Mouse (Mus musculus): ENCODE data around the gene Adad1. TPM values are rescaled to one million over a fixed set of nuclear protein-coding genes. Genes with fewer than 3 reads are reported as not detected.

Adad1 gene
- polyA plus RNA-seq (2015; fragmentation: Nextera tagmentation; extraction: Ambion mirVana) = 0.09 TPM in 1 of 2 replicates, not detected in the other

DNA sequence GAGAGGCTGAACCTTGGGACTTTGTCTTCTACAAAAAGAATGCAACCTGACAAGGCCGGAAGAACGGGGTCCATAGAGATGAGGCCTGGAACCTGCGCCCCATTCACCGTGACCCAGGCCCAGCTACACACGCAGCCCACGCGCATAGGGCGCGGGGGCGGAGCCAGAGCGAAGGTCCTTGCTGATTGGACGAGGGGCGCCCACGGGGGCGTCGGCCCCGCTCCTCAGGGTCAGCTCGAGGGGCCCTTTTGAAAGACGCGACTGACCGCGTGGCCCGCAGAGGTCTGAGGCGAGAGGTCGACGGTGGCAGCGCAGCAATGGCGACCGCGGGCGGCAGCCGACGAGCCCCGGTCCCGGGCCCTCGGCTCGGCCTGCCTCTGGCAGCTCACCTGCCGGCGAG lies at the start of gene Adad1:
Gene Adad1 (plus strand): TSS at position 122 of the 400 bp plus-strand sequence.
- Histone ChIP-seq H3K36me3 (ENCODE audit: control insufficient read depth, insufficient read depth) (no peaks in the 10 kb centered on the region), H3K27me3 (replicated peaks; ENCODE audit: control insufficient read depth, insufficient read depth, low read length) (no peaks in the 10 kb centered on the region), H3K9me3 (ENCODE audit: control insufficient read depth) (no peaks in the 10 kb centered on the region), H3K9ac (ENCODE audit: low read depth, low read length) (no peak within 1 kb of the TSS), H3K4me3 (ENCODE audit: low read depth, low read length) (peak within 1 kb of the TSS; percentile 21; the same call in 1 of the 2 replicates), H3K4me1 (replicated peaks; ENCODE audit: control insufficient read depth, insufficient read depth, low read length) (no peaks in the 10 kb centered on the region), H3K27ac (ENCODE audit: low read depth, low read length) (no peak within 1 kb of the TSS), H3K4me2 (replicated peaks; ENCODE audit: low read depth) (peak within 1 kb of the TSS; percentile 47)
- 0 out of 2 replicates have a peak, but pooled peaks have one; percentile 16 for ATAC-seq
- WGBS = 64% methylated on average over 39 of the region's 39 CpGs
- no peak for TF ChIP-seq CTCF (IDR thresholded peaks at IDR 0.05; ENCODE audit: low read depth)

DNA sequence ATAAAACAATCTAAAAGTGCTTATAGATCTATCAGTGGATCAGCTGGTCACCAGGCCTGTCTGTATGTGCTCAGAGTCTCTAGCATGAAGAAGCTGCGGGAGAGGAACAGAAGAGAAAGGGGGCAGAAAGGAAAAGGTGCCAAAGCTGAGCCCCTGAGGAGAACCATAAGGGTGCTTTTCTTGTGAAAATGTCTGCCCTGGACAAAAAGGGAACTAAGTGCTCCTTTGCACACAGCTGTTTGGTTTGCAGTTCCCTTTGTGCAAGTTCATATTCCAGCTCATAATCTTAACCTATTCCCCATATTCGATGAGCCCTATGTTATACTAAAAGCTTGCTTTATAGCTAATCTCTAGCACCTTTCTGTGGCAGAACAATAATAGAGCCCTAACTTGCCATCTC lies 25.3 kb upstream of the Adad1 start:
- H3K9me3 ChIP-seq (ENCODE audit: control insufficient read depth) = no peaks in the 10 kb centered on the region
- H3K4me3 ChIP-seq (ENCODE audit: low read depth, low read length) = no peak overlapping the region
- no peak for ATAC-seq
- peaks cover 49% of the 10 kb centered on the region for H3K36me3 ChIP-seq (ENCODE audit: control insufficient read depth, insufficient read depth)
- no peak for TF ChIP-seq CTCF (IDR thresholded peaks at IDR 0.05; ENCODE audit: low read depth)
- H3K4me2 ChIP-seq (replicated peaks; ENCODE audit: low read depth) = no peak overlapping the region
- H3K27ac ChIP-seq (ENCODE audit: low read depth, low read length) = no peak overlapping the region
- WGBS = 86% methylated on average over 2 of the region's 2 CpGs
- no peaks in the 10 kb centered on the region for H3K4me1 ChIP-seq (replicated peaks; ENCODE audit: control insufficient read depth, insufficient read depth, low read length)
- no peaks in the 10 kb centered on the region for H3K27me3 ChIP-seq (replicated peaks; ENCODE audit: control insufficient read depth, insufficient read depth, low read length)
- H3K9ac ChIP-seq (ENCODE audit: low read depth, low read length) = no peak overlapping the region

DNA sequence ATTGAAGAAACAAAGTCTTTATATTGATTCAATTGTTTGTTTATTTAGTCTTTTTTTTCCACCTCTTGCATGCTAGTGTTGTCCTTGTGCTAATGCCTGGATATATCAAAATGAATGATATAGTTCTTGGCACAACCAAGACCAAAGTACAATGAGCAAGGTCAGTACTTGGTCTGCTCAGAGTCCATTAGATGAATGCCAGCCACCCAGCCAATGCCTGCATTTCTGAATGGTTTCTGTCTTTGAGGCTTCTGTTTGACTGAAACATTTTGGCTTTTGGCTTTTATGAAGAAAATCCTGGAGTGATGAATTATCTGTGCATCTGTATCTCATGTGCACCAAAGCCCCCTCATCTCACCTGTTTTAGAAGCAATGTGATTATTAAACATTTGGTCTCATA lies 23.5 kb upstream of the Adad1 start:
- Histone ChIP-seq H3K9me3 (ENCODE audit: control insufficient read depth) (no peaks in the 10 kb centered on the region), H3K9ac (ENCODE audit: low read depth, low read length) (no peak overlapping the region), H3K4me1 (replicated peaks; ENCODE audit: control insufficient read depth, insufficient read depth, low read length) (no peaks in the 10 kb centered on the region), H3K27me3 (replicated peaks; ENCODE audit: control insufficient read depth, insufficient read depth, low read length) (no peaks in the 10 kb centered on the region), H3K27ac (ENCODE audit: low read depth, low read length) (no peak overlapping the region), H3K36me3 (ENCODE audit: control insufficient read depth, insufficient read depth) (peaks cover 62% of the 10 kb centered on the region), H3K4me3 (ENCODE audit: low read depth, low read length) (no peak overlapping the region), H3K4me2 (replicated peaks; ENCODE audit: low read depth) (no peak overlapping the region)
- no peak for ATAC-seq
- no peak for TF ChIP-seq CTCF (IDR thresholded peaks at IDR 0.05; ENCODE audit: low read depth)

DNA sequence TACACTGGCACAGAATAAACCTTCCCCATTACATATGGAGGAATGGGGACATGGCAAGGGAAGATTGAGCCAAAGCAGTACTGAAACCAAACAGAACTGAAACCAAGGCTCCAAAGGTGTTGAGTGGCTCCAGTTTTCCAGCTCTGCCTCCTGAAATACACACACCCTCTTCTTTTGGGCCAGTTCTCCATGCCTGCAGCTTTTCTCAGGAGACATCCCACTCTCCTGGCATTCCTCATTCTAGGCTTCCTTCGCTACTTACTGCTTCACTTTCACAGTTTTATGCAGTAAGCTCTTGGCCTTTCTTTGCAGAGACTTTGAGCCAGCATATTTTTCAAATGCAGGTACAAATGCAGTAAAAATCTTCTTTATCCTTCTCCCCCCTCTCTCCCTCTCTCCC lies 11.8 kb upstream of the Adad1 start:
- 96% methylated on average over 1 of the region's 1 CpGs for WGBS
- no peak for ATAC-seq
- peaks cover 21% of the 10 kb centered on the region for H3K36me3 ChIP-seq (ENCODE audit: control insufficient read depth, insufficient read depth)
- H3K4me3 ChIP-seq (ENCODE audit: low read depth, low read length) = no peak overlapping the region
- H3K4me2 ChIP-seq (replicated peaks; ENCODE audit: low read depth) = no peak overlapping the region
- no peak overlapping the region for H3K9ac ChIP-seq (ENCODE audit: low read depth, low read length)
- H3K9me3 ChIP-seq (ENCODE audit: control insufficient read depth) = no peaks in the 10 kb centered on the region
- TF ChIP-seq CTCF (IDR thresholded peaks at IDR 0.05; ENCODE audit: low read depth) = no peak
- no peak overlapping the region for H3K27ac ChIP-seq (ENCODE audit: low read depth, low read length)
- H3K4me1 ChIP-seq (replicated peaks; ENCODE audit: control insufficient read depth, insufficient read depth, low read length) = no peaks in the 10 kb centered on the region
- no peaks in the 10 kb centered on the region for H3K27me3 ChIP-seq (replicated peaks; ENCODE audit: control insufficient read depth, insufficient read depth, low read length)

DNA sequence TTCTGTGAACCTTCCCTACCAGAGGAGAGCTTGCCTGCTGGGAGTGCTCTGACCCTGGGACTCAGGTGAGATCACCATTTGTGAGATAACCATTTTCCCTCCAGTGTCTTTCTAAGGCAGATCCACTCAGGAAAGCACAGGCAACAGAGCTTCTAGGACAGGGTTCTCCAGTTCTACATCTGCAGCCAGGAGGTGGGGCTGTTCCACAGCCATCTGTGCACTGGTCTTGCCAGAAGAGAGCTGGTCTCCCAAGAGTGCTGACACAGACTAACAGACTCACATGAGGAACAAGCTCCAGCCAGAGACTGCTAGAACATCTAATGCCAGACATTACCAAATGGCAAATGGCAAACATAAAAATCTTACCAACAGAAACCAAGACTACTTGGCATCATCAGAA lies 9.9 kb downstream of the Adad1 start:
- Histone ChIP-seq H3K27me3 (replicated peaks; ENCODE audit: control insufficient read depth, insufficient read depth, low read length) (no peaks in the 10 kb centered on the region), H3K4me1 (replicated peaks; ENCODE audit: control insufficient read depth, insufficient read depth, low read length) (no peaks in the 10 kb centered on the region), H3K27ac (ENCODE audit: low read depth, low read length) (no peak overlapping the region), H3K4me2 (replicated peaks; ENCODE audit: low read depth) (no peak overlapping the region), H3K9ac (ENCODE audit: low read depth, low read length) (no peak overlapping the region), H3K4me3 (ENCODE audit: low read depth, low read length) (no peak overlapping the region), H3K36me3 (ENCODE audit: control insufficient read depth, insufficient read depth) (no peaks in the 10 kb centered on the region), H3K9me3 (ENCODE audit: control insufficient read depth) (no peaks in the 10 kb centered on the region)
- ATAC-seq = no peak
- TF ChIP-seq CTCF (IDR thresholded peaks at IDR 0.05; ENCODE audit: low read depth) = peak; percentile 69

DNA sequence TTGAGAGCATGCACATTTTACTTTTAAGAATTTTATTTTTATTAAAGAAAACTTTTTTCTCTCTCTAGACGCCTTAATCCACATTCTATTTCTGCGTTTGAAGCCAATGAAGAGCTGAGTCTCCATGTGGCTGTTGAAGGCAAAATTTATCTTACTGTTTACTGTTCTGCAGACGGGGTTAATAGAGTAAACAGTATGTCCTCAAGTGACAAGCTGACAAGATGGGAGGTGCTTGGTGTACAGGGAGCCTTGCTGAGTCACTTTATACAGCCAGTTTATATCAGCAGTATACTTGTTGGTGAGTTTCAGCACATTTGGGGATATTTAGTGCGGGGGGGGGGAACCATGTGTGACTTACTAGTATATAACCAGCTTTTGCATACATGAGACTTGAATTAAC lies 21.5 kb downstream of the Adad1 start:
- no peaks in the 10 kb centered on the region for H3K36me3 ChIP-seq (ENCODE audit: control insufficient read depth, insufficient read depth)
- no peak overlapping the region for H3K27ac ChIP-seq (ENCODE audit: low read depth, low read length)
- no peaks in the 10 kb centered on the region for H3K4me1 ChIP-seq (replicated peaks; ENCODE audit: control insufficient read depth, insufficient read depth, low read length)
- no peaks in the 10 kb centered on the region for H3K9me3 ChIP-seq (ENCODE audit: control insufficient read depth)
- H3K4me2 ChIP-seq (replicated peaks; ENCODE audit: low read depth) = no peak overlapping the region
- no peak for TF ChIP-seq CTCF (IDR thresholded peaks at IDR 0.05; ENCODE audit: low read depth)
- H3K9ac ChIP-seq (ENCODE audit: low read depth, low read length) = no peak overlapping the region
- whole genome bisulfite sequencing = 53% methylated on average over 4 of the region's 4 CpGs
- H3K4me3 ChIP-seq (ENCODE audit: low read depth, low read length) = no peak overlapping the region
- H3K27me3 ChIP-seq (replicated peaks; ENCODE audit: control insufficient read depth, insufficient read depth, low read length) = no peaks in the 10 kb centered on the region
- no peak for ATAC-seq

DNA sequence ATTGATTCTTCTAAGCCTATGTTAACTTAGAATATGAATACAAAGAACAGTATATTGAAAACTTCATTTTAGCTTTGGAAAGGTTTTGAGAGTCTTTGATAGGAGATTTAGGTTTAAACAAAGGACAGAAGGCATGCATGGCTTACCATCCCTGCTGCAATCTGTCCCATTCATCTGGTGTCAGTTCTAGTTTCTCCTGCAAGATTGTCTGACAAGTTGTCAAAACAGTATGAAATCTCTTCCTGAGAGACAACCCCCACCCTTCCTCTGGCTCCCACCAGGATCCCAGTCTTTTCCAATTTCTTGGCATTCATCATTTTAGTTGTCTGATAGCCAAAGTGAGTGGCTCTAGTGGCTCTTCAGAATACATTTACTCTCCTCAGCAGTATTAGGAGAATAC lies 27.4 kb downstream of the Adad1 start:
- Histone ChIP-seq H3K9ac (ENCODE audit: low read depth, low read length) (no peak overlapping the region), H3K27me3 (replicated peaks; ENCODE audit: control insufficient read depth, insufficient read depth, low read length) (no peaks in the 10 kb centered on the region), H3K27ac (ENCODE audit: low read depth, low read length) (no peak overlapping the region), H3K4me2 (replicated peaks; ENCODE audit: low read depth) (no peak overlapping the region), H3K4me3 (ENCODE audit: low read depth, low read length) (no peak overlapping the region), H3K9me3 (ENCODE audit: control insufficient read depth) (no peaks in the 10 kb centered on the region), H3K36me3 (ENCODE audit: control insufficient read depth, insufficient read depth) (no peaks in the 10 kb centered on the region), H3K4me1 (replicated peaks; ENCODE audit: control insufficient read depth, insufficient read depth, low read length) (no peaks in the 10 kb centered on the region)
- TF ChIP-seq CTCF (IDR thresholded peaks at IDR 0.05; ENCODE audit: low read depth) = no peak
- ATAC-seq = no peak
